Mouse (Mus musculus): ENCODE data around the gene 2310061I04Rik.

DNA sequence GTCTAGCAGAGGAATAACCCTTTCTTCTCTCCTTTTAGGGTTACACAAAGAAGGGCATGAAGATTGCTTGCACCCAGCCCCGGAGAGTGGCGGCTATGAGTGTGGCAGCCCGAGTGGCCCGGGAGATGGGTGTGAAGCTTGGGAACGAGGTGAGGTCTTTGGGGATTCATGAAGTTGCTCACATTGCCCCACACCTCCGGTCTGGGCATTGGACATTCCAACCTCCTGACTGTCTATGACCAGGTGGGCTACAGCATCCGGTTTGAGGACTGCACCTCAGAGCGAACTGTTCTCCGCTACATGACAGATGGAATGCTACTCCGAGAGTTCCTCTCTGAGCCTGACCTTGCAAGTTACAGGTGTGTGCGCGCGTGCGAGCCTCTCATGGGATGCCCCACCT lies 13.5 kb downstream of the 2310061I04Rik start:
- TF ChIP-seq CTCF (IDR thresholded peaks at IDR 0.05; ENCODE audit: extremely low read depth, insufficient read depth, low read length) (no peak), POLR2A (IDR thresholded peaks at IDR 0.05; ENCODE audit: extremely low read depth, insufficient read depth, low read length) (no peak)
